Mouse (Mus musculus): ENCODE data around the gene Bckdk. TPM values are rescaled to one million over a fixed set of nuclear protein-coding genes. Genes with fewer than 3 reads are reported as not detected.
"Not testable (repeated sequence)": the region's sequence is repeated elsewhere in the genome, so short reads cannot be mapped to it uniquely, and the experiment has no call there.

The Bckdk gene
- total RNA-seq, 2 experiments from 2014 or later, result 101 to 115 TPM

GRCm38 (mm10) chr7:127895891-127896290, 8.0 kb upstream of the Bckdk start:
- not testable (repeated sequence) for DNase-seq

DNA sequence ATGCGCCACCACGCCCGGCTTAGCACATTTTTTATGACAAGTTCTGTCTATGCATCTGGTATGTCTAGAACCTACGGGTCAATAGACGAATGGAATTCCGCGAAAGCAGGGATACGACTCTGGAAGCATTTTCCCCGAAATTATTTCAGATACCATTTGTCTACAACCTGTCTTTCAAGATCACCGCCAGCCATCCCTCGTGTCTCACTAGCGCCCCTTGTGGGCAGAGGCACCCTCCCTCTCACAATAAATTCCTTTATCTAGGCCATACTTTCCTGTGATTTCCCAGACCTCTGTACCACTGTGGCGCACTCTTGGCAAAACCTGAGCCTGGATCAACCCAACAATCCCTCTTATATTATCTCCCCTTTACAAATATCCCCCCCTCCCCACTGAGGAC, 7.5 kb upstream of the Bckdk start:
- peak; percentile 48 to 73 for DNase-seq

DNA sequence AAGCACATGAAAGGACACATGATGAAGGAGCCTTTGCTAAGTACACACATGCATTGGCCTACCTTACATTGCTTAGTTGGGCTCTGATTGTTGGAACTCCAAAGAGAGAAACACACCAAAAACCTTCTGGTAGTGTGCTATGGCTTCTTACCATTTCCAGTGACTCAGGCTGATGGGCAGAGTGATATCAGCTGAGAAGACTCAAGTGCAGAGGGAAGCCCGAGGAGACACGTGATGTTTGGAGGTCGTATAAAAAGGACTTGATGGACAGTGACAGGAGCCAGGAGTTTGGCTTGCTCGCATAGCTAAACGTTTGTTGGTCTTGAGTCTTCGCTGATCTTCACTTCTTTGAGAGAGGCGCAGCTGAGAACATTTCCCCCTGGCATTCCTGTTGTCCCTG, 6.3 kb upstream of the Bckdk start:
- no peak for DNase-seq

GRCm38 (mm10) chr7:127898179-127898956, 5.5 kb upstream of the Bckdk start:
- DNase-seq, result no peak

GRCm38 (mm10) chr7:127899997-127900396, 3.9 kb upstream of the Bckdk start:
- DNase-seq, result no peak

- DNase-seq, result no peak
Measured at GRCm38 (mm10) chr7:127901772-127902171, 2.1 kb upstream of the Bckdk start.

DNA sequence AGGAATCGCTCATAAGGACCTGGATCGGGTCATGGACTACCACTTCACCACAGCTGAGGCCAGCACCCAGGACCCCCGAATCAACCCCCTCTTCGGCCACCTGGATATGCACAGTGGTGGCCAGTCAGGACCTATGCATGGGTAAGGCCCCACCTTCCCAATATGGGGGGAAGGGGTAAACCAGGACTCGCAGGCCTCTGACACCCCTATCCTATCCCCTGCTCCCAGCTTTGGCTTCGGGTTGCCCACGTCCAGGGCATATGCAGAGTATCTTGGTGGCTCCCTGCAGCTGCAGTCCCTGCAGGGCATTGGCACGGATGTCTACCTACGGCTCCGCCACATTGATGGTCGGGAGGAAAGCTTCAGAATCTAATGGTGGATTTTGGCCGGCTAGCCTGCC, 4.1 kb downstream of the Bckdk start:
- DNase-seq, result no peak

DNA sequence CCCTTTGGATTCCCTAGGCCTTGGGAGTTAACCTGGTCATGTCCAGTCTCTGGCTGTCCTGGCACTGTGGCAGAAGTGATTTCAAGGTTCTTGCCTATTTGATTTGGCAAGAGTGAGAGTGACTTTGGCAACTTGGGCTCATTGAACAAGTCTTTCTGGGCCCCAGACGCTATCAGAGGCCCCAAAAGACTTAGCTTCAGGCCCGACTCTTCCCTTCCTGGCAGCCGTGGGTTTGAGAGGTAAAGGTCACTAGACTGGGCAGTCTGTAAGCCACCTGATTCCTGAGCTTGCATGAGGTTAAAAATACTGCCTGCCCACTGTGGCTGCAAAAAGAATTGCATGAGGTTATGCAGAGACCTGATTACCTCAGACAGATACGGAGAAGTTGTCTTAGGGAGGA, 4.8 kb downstream of the Bckdk start:
- DNase-seq, result no peak

DNA sequence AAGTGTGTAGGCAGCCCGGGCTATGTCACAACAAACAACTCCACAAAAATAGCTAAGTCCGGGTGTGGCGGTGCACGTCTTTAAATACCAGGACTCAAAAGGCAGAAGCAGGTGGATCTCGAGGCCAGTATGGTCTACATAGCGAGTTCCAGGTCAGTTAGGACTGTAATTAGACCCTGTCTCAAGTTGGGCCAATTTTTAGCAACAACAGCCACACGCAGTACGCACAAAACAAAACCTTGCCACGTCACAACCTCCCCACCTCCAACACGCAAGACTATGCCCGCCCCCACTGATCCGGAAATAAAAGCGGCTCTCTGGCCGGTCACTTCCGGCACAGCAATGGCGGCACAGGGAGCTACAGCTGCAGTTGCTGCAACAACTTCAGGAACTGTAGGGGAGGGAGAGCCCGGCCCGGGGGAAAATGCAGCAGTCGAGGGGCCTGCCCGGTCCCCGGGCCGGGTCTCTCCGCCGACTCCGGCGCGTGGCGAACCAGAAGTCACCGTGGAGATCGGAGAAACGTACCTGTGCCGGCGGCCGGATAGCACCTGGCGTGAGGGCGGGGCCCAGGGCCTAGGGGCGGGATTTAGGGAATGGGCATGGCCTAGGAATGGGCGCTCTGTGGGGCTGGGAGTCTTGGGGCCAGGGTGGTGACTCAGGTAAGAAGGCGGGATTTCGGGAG, 8.4 kb downstream of the Bckdk start, which contains the start of gene Kat8:
TSS of gene Kat8 (plus strand) at position 327 of the 682 bp plus-strand sequence.
- DNase-seq, result peak; percentile 90 to 92

DNA sequence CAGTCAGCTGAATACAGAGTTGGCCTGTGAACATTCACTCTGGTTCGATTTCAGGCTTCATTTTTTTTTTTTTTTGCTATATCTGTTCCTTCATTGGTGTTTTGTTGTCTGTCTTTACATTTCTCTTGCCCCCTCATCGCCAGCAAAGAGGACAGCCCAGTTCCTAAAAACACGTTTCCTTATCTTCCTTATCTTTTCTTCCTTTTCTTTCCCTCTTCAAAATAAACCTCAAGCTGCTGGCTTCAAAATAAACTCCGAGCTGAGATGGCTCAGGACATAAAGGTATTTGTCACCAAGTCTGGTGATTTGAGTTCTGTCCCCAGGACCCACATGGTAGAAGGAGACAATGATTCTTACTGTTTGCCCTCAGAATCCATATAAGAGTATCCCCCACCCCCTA, 9.1 kb downstream of the Bckdk start:
- DNase-seq, result no peak

DNA sequence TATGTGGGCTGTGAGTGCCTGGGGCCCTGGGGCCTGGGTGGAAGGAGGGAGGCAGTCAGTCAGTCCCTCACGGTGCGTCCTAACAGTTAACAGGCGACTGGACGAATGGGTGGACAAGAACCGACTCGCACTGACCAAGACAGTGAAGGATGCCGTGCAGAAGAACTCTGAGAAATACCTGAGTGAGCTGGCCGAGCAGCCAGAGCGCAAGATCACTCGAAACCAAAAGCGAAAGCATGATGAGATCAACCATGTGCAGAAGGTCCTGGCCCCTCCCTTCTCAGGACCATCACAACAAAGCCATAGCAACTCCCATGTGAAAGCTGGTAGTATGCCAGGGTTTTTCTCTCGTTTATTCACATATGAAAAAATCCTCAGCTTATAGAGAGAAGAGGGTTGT, 11.4 kb downstream of the Bckdk start:
- no peak for DNase-seq

DNA sequence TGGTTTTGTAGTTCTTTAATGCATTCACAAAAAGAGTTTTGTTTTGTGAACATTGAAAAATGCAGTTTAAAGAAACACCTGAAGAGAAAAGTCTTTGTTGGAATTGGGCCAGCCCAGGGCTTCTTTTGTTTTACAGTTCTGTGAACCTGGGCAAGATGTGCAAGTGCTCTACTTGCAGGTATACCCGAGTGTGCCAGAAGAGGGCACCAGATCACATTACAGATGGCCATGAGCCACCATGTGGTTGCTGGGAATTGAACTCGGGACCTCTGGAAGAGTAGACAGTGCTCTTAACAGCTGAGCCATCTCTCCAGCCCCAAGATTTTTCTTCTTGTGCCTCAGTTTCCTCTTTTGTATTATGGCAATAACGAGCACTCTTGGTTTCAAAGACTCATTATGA, 14.3 kb downstream of the Bckdk start:
- DNase-seq, result peak; percentile 59 to 63

- DNase-seq, result peak; percentile 24 to 46
Measured at GRCm38 (mm10) chr7:127919290-127919689, 15.4 kb downstream of the Bckdk start.

- peak in 1 of 2 experiments; percentile 50 for DNase-seq
Measured at GRCm38 (mm10) chr7:127921516-127921915, 17.6 kb downstream of the Bckdk start.

DNA sequence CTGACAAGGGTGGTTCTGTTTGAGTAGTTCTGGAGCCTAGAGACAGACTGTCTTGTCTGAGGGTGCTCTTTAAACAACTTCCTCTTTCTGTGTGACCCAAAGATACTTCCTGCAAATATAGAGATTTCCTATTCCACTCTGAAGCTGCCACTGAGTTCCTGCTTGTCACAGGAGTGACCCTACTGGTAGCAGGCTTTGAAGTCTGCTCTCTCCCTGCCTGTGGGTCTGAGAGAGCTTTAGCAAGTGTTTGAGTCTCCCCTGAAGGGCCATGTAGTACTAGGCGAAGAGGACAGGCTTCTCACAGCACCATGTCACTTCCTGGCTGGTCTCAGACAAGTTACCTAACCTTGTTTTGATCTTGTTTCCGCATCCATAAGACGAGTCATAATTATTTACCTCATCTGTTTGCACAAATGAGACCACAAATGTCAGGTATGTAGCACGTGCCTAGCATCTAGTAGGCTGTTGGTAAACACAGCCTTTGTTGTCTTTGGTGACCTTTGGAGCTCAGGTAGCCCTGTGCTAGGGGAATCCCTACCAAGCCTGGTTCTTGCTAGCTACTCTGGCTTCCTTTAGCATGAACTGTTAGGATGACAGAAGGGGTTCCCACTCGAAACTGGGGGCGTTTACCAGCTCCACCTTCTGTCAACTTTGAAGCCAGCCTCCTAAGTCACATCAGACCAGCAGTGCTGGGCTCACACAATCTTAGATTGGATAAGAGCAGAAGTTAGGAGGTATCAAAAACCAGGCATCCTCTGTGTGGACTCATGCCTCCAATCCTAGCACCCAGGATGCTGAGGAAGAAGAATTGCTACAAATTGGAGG, 18.8 kb downstream of the Bckdk start:
- no peak for DNase-seq

GRCm38 (mm10) chr7:127923714-127924113, 19.8 kb downstream of the Bckdk start:
- no peak for DNase-seq

- no peak for DNase-seq
Measured at GRCm38 (mm10) chr7:127925252-127925651, 21.4 kb downstream of the Bckdk start.

GRCm38 (mm10) chr7:127926066-127926465, 22.2 kb downstream of the Bckdk start:
- no peak for DNase-seq

DNA sequence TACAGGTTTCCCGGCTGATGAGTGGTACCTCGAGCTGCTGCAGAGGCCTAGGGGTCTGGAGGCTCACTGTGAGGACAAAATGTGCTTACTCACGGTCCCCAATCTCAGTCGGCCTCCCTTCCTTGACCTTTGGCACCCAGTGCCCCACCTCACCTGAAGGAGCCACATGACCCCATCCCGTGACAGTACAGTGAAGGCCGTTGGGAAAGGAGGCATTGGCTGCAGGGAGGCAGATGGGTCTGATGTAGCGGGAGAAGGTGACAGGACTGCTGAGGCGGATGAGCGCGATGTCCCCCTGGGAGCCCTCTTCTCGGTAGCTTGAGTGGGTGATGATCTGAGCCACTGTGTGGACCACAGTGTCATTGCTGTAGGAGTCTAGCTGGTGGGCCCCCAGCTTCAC, 23.0 kb downstream of the Bckdk start:
- no peak for DNase-seq

- DNase-seq, result no peak
Measured at GRCm38 (mm10) chr7:127927726-127928125, 23.8 kb downstream of the Bckdk start.

DNA sequence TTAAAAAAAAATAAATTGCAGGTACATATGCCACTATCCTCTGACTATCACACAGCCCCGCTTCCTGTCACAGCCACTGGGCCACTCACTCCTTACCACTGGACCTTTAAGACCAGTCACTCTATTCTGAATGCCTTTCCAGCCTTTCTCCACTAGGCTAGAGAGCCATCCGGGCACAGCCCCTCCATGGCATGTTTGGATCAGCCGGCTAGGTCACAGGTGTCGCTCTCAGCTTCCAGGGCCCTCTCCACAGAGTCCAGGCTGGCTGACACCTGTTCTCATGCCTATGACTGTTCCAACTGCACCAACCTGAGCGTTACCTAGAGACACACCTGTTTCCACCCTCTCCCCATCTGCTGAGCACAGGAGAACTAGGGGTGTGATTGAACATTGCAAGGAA, 24.7 kb downstream of the Bckdk start:
- DNase-seq, result no peak

DNA sequence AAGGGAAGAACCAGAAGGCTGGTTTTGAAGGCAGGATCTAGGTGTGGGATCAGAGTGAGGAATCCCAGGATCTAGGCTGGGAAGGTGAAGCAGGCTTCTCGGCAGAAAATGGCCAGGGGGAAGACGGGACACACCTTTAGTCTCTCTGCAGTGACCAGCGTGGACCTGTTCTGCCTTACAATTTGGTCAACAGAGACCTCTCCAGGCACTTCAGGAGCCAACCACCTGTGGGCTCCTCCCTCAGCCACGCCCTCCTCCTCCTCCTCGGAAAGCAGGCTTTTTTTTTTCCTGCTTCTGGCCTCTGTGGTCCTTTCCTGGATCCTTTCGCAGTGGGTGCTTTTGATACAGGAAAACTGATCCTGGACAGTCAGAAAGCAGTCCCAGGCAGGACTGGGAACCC, 26.0 kb downstream of the Bckdk start, which contains the start of gene Prss8:
TSS of gene Prss8 (minus strand) at position 182 of the 400 bp plus-strand sequence.
- DNase-seq, result no peak

GRCm38 (mm10) chr7:127930636-127931035, 26.8 kb downstream of the Bckdk start:
- no peak for DNase-seq

Data from adrenal gland, postnatal 36 days (tissue).